Mouse (Mus musculus) brain, embryonic 14.5 days (tissue): ENCODE measurements around the gene Kdr.

Experiments
- CTCF ChIP-seq: fragments of 200-500 bp; IDR thresholded peaks from 2 replicates; pipeline ENCODE4 v1.5.1; 2012; ENCODE audit warnings: inconsistent platforms, mild to moderate bottlenecking, moderate library complexity, borderline replicate concordance; ENCODE audit not compliant: insufficient read depth, insufficient read length; ENCODE audit errors: extremely low read depth
- POLR2A ChIP-seq: fragments of 200-500 bp; IDR thresholded peaks from 2 replicates; pipeline ENCODE4 v1.6.1; 2012; ENCODE audit warnings: mild to moderate bottlenecking, inconsistent platforms, borderline replicate concordance; ENCODE audit not compliant: poor library complexity, insufficient read depth, insufficient read length, severe bottlenecking; ENCODE audit errors: extremely low read depth

GRCm38 (mm10) chr5:75954218-75954617 lies 24.0 kb downstream of the Kdr start:
- TF ChIP-seq CTCF = no peak
- no peak for TF ChIP-seq POLR2A
